Mouse (Mus musculus) heart, adult 2 months (tissue): Measurements from ENCODE around the gene Dph3.
"Not testable (repeated sequence)": the region's sequence is repeated elsewhere in the genome, so short reads cannot be mapped to it uniquely, and the experiment has no call there.

Source experiments
- CTCF ChIP-seq: fragments of 200-600 bp; IDR thresholded peaks from 2 replicates; pipeline ENCODE4 v1.8.1; 2022; ENCODE audit warnings: antibody characterized with exemption, mild to moderate bottlenecking, moderate library complexity
- EP300 ChIP-seq: fragments of 200-500 bp; IDR thresholded peaks from 2 replicates; pipeline ENCODE4 v1.6.1; 2011; ENCODE audit warnings: low read depth, low read length, control low read depth; ENCODE audit not compliant: insufficient read depth
- POLR2A ChIP-seq: fragments of 200-500 bp; IDR thresholded peaks from 2 replicates; pipeline ENCODE4 v1.6.1; 2011; ENCODE audit warnings: mild to moderate bottlenecking, low read depth, low read length, control low read depth; ENCODE audit not compliant: insufficient read depth

DNA sequence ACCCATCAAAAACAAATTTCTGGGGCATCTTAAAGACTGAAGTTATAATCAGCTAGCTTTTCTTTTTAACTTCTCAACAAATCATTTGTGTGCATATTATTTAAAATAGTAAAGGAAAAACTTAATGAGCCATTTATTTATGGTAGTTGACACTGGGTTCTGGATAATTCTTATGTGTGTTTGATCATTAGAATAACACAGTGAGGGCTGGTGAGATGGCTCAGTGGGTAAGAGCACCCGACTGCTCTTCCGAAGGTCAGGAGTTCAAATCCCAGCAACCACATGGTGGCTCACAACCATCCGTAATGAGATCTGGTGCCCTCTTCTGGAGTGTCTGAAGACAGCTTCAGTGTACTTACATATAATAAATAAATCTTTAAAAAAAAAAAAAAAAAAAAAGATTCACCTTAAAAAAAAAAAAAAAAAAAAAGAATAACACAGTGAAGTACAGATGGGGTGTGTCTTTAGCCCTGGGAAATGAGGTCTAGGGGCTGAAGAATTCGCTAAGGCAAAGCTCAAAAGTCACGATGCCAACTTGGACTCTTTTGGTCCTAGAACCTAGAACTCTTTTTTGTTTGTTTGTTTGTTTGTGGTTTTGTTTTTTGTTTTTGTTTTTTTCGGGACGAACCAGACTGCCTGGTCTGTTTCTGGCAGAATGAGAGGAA, 2.2 kb upstream of the Dph3 start:
- TF ChIP-seq POLR2A, EP300: not testable (repeated sequence)
- 0 out of 2 replicates have a peak, but pooled peaks have one; percentile 12 for TF ChIP-seq CTCF
